Mouse (Mus musculus): ENCODE measurements around the gene Afg1l. TPM values are rescaled to one million over a fixed set of nuclear protein-coding genes. Genes with fewer than 3 reads are reported as not detected.

Afg1l gene
- total RNA-seq, 2 experiments from 2014 or later = 32.6 to 33.2 TPM

DNA sequence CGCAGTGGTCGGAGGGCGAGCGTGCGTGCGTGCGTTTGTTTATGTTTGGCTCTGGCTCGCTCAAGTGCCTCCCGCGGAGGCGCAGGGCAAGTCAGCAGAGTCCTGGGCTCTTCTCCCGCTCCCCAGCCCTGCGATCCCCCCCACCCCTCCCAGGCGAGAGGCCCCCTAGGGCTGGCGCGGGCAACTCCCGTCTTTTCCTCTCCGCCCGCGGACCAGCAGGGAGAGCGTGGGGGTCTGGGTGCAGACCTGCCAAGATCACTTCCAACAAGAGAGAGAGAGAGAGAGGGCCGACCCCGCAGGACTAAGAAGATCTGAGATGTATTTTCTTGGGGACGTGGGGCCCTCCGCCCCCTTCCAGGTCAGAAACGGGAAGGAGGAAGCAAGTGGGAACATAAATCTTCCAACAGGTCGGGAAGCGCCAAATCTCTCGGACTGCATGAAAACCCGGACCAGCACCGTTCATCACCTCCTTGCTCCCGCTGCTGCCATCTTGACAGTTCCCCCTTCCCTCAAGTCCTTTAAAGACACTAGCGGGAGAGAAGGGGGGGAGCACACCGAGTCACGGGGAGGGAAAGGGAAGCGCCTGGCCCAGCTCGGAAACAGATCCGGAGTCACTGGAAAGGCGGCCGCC lies 202.4 kb downstream of the Afg1l start:
- no peak for DNase-seq (ENCODE audit: low spot score)
- intact Hi-C loops (cut with DNase I) = loop anchor here (5.0 kb wide), 5 partner anchors 184 to 444 kb away; no protein-coding TSS in a partner anchor

DNA sequence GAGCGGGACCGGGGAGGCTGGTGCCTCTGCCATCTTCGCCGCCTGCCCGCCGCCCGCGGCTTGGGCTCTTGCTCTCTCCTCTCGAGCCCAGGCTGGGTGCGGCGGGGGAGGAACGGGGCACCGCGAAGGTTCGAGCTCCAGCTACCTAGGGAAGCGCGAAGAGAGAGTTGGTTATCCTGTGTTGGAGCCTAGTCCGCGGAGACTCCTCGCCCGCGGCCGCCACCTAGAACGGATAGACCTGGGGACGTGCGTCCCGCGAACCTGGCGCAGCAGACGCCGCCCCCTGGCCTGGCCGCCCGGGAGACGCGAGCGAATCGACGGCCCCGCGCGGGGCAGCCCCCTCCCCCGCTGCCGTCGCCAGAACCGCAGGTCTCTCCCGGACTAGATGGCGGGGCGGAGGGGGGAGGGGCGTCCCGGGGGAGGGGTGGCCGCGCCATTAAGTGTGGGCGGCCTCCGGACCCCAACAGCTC lies 202.9 kb downstream of the Afg1l start:
- intact Hi-C loops (cut with DNase I) = loop anchor here (5.0 kb wide), 5 partner anchors 183 to 443 kb away; no protein-coding TSS in a partner anchor
- DNase-seq (ENCODE audit: low spot score) = no peak

DNA sequence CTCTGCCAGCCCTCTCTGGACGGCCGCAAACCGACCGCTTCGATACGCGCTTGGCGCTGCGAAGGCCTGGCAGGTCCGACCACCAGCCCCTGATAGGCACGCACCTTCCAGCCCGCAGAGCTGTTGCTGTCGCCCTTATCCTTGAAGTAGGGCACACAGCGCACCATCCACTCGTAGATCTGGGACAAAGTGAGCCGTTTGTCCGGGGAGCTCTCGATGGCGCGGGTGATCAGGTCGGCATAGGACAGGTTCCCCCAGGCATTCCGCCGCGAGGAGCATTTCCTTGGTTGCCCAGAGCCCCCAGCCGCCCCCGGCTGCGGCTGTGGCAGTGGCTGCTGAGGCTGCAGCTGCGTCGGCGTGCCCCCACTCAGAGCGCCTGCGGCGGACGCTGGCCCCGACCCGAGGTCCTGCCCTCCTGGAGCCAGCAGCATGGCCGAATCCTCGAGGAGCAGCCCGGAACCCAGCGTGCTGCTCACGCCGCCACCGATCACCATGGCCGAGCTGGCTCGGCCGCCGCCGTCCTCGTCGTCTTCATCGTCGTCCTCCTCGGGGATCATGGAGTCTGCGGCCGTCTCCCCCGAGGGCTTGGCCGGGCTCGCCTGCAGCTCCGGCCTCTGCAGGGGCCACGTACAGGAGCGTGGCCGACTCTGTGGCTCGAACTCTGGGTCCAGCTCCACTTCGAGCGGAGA lies 203.5 kb downstream of the Afg1l start:
- DNase-seq (ENCODE audit: low spot score) = no peak
- intact Hi-C loops (cut with DNase I) = loop anchor here (5.0 kb wide), 7 partner anchors 83 to 443 kb away; no protein-coding TSS in a partner anchor

DNA sequence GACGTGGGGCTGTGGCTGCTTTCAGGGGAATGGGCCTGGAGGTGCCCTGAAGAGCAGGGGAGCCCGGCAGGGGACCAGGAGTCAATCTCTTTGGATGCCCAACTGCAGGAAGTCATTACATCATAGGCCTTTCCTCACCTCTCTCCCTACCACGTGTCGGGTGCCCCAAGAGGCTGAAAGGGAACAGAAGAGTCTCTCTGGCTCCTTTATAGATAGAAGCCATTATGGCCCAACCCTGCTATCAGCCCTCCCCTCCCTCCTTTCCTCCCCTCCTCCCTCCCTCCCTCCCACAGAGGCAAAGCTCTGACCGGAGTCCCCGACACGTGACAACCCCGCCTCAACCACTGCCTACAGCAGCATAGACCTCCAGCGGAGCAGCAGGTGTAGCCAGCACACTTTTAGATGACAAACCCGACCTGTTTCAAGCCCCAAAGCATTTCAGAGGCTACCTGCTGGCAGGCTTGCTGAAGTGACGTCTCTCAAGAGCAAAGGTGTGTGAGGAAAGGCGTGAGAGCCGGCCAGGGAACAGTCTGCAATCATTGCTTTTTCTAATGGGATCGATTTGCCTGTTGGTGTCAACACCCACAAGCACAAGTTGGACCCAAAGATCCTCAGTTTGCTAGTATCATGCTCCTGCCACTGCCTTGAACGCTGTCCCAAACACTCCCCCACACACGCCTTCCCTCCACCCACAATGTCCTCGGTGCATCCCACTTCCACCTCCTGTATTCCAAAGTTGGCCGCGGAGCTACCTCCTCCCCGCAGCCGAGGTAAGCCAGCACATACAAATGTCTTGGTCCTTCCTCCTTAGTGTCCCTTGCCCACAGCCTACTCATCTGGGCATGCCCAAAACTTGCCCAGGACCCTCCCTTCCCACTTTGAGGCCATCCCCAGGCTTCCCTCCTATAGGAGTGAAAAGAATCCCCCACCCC lies 204.3 kb downstream of the Afg1l start:
- DNase-seq (ENCODE audit: low spot score) = no peak
- intact Hi-C loops (cut with DNase I) = loop anchor here (5.0 kb wide), 2 partner anchors 82 to 202 kb away; no protein-coding TSS in a partner anchor

DNA sequence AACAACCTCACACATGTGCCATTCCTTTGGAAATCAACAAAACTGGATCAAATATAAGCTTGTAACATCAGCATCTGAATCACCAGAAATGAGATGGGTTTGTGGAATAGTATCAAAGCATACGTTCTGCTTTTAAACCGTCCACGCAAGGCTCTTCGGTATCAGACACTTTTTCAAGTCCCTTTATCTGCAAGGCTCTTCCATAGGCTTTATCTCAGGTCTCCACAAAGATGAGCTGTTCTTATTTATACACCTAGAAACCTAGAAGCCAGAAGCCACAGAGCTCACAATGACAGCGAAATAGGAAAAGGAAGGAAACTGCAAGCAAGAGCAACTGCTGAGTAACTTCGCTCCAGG lies 205.0 kb downstream of the Afg1l start:
- DNase-seq (ENCODE audit: low spot score) = no peak
- intact Hi-C loops (cut with DNase I) = loop anchor here (5.0 kb wide), 2 partner anchors 81 to 201 kb away; no protein-coding TSS in a partner anchor

DNA sequence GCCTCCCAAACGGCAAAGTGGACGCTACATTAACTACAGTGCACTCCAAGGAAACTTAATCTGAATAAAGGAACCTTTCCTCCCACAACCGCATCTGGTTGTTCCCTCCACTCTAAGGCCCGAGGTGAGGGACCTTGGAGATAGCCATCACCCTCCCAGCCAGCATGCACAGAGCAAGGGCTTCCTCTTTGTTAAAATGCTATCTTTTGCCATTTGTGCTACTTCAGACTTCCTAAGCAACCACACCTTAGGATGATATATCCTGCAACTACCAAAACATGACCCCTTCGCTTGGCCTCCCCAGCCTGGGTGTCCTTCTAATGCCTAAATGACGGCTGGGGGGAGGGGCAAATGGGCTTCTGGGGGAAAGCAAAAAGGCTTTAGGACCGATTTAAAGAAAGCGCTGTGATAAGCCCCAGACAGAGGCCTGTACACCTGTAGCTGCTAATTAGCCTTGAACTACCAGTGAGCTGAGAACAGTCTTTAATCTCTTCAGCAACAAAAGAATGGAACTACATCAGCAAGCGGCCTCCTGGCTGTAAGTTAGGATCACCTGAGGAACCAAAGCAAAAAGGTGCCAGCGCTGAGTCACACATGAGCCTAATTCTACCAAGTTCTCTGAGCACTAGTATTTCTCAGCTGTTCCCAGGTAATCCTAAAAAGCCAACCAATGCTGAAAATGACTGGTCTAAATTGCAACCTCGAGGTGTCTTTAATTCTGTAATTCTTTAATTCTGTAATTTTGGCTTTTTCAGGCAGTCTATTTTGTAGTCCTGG lies 206.7 kb downstream of the Afg1l start:
- intact Hi-C loops (cut with DNase I) = loop anchor here (5.0 kb wide), 2 partner anchors 79 to 199 kb away; no protein-coding TSS in a partner anchor
- DNase-seq (ENCODE audit: low spot score) = no peak

DNA sequence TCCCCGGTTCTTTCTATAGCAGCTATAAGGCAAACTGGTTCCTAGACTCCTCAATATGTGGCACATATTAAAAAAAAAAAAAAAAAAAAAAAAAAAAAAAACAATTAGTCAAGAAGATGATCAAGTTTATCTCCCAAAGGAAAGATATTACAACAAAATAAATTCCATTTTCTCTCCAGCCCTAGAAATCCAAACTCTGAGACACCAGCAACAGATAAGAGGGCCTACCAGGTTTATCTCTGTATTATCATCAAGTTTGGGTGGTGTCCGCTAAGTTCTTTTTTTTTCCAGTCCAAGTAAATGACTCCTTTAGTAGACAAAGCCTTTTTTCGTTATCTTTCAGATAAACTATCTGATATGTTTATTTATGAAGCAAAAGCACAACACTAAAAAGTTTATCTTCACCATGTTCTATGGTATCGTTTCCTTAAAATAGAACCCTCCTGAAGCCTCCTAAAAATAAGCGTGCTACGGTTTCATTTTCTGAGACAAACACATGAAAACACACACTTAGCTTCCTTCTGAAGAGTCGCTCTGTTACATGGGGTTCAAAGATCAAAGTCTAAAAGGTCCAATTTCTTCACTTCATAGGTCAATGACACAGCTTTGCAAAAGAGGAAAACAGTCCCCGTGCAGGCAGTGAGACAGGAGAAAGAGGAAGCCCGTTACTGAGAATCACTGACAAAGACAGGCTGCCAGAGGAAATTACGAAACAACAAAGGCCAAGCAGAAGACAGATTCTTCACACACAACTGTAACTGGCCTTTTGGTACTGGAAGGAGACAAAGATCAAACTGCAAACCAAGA lies 207.9 kb downstream of the Afg1l start:
- intact Hi-C loops (cut with DNase I) = loop anchor here (5.0 kb wide), 2 partner anchors 78 to 198 kb away; no protein-coding TSS in a partner anchor
- no peak for DNase-seq (ENCODE audit: low spot score)

DNA sequence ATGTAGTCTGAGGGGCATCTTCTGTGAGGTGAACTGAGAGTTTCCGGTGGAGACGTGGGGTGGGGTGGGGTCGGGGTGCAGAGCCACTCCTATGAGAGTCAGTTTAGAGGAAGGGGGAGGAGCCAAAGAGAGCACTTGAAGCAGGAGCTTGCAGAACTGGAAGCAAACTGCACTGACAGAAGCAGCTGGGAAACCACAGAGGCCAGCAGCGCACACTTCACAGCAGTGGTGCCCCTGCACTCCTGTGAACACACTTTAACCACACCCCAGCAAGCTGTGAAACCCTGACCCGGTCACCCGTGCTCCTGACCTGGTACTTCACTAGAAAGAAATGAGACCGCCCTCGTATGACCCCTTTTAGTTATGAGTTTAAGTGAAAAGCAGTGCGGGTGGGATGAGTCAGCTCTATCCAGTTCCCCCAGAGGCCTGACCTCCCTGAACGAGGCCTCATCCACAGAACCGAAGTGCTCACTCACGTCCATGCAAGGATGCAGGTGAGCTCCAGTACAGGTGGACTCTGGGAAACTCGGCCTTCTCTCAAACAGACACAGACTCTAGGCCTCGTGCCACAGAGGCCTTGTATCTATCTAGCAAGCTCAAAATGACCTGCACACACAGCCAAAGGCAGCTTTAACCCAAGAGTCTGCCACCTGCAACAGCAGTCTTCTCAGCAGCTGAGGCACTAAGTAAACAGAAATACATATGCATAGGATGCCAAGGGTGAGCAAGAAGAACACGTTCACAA lies 208.9 kb downstream of the Afg1l start:
- intact Hi-C loops (cut with DNase I) = loop anchor here (5.0 kb wide), 3 partner anchors 62 to 197 kb away; no protein-coding TSS in a partner anchor
- DNase-seq (ENCODE audit: low spot score) = no peak

DNA sequence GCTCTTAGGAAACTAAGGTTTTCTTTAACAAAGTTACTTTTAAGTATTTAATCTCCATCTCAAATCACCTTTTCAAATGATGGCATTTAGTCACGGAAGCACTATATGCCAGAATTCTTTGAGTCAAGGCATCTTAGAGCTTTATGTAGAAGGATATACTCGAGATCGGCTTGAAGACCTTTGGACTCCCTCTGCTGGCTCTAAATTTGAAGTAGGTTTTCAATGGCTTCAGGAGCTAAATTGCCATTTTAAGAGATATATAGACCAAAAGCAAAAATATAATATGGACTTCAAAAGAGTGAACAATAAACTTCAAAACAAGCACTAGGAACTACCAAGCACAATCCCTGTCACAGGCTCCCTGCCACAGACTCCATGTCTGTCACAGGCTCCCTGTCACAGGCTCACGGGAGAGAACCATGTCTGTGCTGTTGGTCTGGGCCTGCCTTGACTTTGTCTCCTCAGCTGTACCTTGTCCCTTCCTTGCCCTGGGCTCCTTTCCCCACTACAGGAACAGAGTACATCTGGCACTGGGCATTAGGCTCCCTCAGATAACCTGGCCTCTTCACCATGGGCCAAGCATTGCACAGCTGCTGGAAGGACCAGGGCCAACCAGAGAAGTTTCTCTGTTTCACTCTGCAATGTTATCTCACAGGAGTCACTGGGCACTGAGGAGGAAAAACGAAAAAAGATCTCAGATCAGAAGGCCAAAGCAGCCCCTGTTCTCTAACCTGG lies 210.4 kb downstream of the Afg1l start:
- intact Hi-C loops (cut with DNase I) = loop anchor here (5.0 kb wide), 1 partner anchor 61 kb away; no protein-coding TSS in a partner anchor
- no peak for DNase-seq (ENCODE audit: low spot score)

DNA sequence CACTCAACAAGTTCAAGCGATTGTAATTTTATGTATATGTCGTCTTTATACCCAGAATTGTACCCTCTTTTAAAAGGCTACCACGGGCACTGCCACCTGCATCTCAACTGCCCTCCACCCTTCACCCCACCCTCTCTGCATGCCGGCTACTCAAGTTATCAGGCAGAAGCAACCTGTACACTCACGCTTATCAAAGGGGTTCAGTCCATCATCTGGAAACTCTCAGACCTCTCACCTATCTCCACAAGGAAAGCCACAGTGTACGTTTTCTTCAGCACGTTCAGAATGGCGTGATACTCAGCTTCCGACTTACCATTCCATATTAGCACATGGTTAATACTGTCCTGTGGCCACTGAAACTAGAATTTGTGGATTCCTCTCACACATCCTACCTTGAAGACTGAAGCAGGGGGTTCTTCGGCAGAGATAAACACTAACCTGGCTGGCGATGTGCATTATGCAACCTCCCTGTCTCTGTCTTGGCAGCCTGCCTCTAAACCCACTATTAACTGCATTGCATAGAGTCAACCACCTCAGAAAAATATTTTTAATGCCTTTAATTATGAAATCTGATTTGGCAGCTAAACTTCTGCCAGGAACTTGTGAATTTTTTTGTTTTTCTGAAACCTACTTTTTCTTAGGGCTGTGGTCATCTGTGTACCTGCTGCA lies 213.2 kb downstream of the Afg1l start:
- no peak for DNase-seq (ENCODE audit: low spot score)
- intact Hi-C loops (cut with DNase I) = loop anchor here (2.0 to 5.0 kb wide), 2 partner anchors 14 to 58 kb away; no protein-coding TSS in a partner anchor

DNA sequence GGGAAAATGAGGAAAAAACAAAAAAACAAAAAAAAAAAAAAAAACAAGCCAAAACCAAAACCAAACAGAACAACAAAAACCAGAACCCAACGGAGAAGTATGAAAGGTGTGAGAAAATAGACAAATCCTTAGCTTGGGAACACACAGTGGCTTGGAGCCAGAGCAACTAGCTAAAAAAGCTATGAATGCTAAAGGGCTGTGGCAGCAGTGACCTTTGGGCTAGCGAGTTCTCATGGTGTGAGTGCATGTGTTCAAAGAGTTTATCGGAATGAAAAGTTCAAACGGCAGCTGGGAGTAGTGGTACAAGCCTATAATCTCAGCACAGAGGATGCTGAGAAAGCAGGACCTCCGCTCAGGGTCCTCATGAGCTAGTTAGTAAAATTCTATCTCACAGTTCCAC lies 214.2 kb downstream of the Afg1l start:
- intact Hi-C loops (cut with DNase I) = loop anchor here (2.0 kb wide), 1 partner anchor 13 kb away; no protein-coding TSS in a partner anchor
- DNase-seq (ENCODE audit: low spot score) = no peak

DNA sequence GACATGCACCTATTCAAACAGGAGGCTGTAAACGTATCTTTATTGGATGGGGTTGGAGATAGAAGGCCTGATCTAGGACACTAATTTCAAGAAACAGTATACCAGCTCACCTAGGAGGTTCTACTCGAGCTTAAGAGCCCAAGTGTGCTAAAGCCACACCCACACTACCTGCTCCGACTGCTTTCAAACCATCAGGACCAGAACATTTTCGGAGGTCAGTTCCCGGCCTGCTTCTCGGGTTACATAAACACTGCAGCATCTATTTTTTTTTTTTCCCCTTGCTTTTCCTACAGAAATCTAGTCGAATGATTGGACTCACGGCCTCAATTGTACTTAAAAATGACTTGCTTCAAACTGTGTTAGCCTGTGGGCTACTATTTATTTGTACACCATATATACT lies 214.7 kb downstream of the Afg1l start:
- no peak for DNase-seq (ENCODE audit: low spot score)
- intact Hi-C loops (cut with DNase I) = loop anchor here (2.0 kb wide), 1 partner anchor 13 kb away; no protein-coding TSS in a partner anchor

All from heart, postnatal 25 days (tissue).